Mouse (Mus musculus): Measurements from ENCODE around the gene Havcr1. TPM values are rescaled to one million over a fixed set of nuclear protein-coding genes. Genes with fewer than 3 reads are reported as not detected.

Gene Havcr1
- polyA plus RNA-seq, 1 experiment, result not detected

GRCm38 (mm10) chr11:46817692-46818091, 82.8 kb downstream of the Havcr1 start:
- Histone ChIP-seq H3K27ac (ENCODE audit: insufficient read depth, low read length) (no peak overlapping the region), H3K4me3 (ENCODE audit: insufficient read depth, low read length) (no peak overlapping the region), H3K4me1 (ENCODE audit: control insufficient read depth, insufficient read depth, low read length) (no peaks in the 10 kb centered on the region)
- TF ChIP-seq POLR2A (IDR thresholded peaks at IDR 0.05; ENCODE audit: low read depth, low read length) (no peak), CTCF (IDR thresholded peaks at IDR 0.05; ENCODE audit: borderline replicate concordance, insufficient read depth, low read length) (no peak)

GRCm38 (mm10) chr11:46819930-46820329, 85.0 kb downstream of the Havcr1 start:
- TF ChIP-seq CTCF (IDR thresholded peaks at IDR 0.05; ENCODE audit: borderline replicate concordance, insufficient read depth, low read length), result no peak
- TF ChIP-seq POLR2A (IDR thresholded peaks at IDR 0.05; ENCODE audit: low read depth, low read length), result no peak
- no peak overlapping the region for H3K4me3 ChIP-seq (ENCODE audit: insufficient read depth, low read length)
- no peak overlapping the region for H3K27ac ChIP-seq (ENCODE audit: insufficient read depth, low read length)
- H3K4me1 ChIP-seq (ENCODE audit: control insufficient read depth, insufficient read depth, low read length), result no peaks in the 10 kb centered on the region

Other genes starting within 250 kb of the Havcr1 start
- gene Gm12169, start 210.9 kb upstream of the Havcr1 start, polyA plus RNA-seq (2011; ENCODE audit: insufficient read length, low read depth, missing spikeins), result not detected in 2 replicates
- not detected in 2 replicates for gene BC053393, start 163.5 kb upstream of the Havcr1 start, polyA plus RNA-seq (2011; ENCODE audit: insufficient read length, low read depth, missing spikeins)
- gene Dppa1, start 105.8 kb upstream of the Havcr1 start, polyA plus RNA-seq (2011; ENCODE audit: insufficient read length, low read depth, missing spikeins), result not detected in 2 replicates
- gene Timd2, start 28.0 kb upstream of the Havcr1 start, polyA plus RNA-seq (2011; ENCODE audit: insufficient read length, low read depth, missing spikeins), result not detected in 2 replicates
- not detected in 2 replicates for gene Timd4, start 75.7 kb downstream of the Havcr1 start, polyA plus RNA-seq (2011; ENCODE audit: insufficient read length, low read depth, missing spikeins)

Measured in embryonic fibroblast, embryonic 13.5 days (primary cell).